Mouse (Mus musculus): ENCODE data around the gene Poln. TPM values are rescaled to one million over a fixed set of nuclear protein-coding genes. Genes with fewer than 3 reads are reported as not detected.

Gene Poln
- polyA plus RNA-seq, 1 experiment from 2014 or later = 0.51 TPM

DNA sequence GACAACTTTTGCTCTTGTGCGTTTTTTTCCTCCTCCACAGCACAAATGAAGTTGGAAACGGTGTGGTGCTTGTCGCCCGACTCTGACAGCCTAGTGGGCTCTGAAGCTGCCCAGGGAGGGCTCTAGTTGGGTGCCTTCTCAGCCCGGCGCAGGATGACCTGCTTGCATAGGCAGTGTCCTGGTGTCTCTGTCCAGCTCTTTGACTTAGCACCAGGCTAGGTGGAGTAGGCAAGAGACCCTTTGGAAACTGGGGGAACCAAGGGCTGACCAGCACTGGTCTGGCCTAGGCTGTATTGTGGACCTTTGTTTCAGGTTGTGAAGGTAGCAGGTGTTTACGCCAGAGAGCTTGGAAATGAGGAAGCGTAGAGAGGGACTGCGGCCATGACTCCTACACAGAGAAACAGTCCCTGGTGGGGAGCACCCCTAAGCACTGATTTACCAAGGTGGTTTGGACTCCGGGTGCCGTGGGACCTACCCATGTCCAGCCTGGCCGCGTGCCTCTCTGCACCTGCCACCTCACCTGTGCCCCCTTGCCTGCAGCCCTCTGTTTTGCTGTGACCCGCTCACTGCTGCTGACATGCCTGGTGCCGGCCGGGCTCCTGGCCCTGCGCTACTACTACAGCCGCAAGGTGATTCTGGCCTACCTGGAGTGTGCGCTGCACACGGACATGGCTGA is 171.3 kb downstream of the Poln start:
- H3K4me1 ChIP-seq = peaks cover 37% of the 10 kb centered on the region
- no peaks in the 10 kb centered on the region for H3K9me3 ChIP-seq
- peak overlapping the region; percentile 88 for H3K4me2 ChIP-seq (replicated peaks)
- WGBS = 71% methylated on average over 20 of the region's 20 CpGs
- no peak overlapping the region for H3K27ac ChIP-seq (replicated peaks)
- peak overlapping the region; percentile 73 for H3K4me3 ChIP-seq
- no peak for ATAC-seq (ENCODE audit: low FRiP score, low read depth)
- H3K36me3 ChIP-seq = peaks cover 17% of the 10 kb centered on the region
- peaks cover 30% of the 10 kb centered on the region for H3K27me3 ChIP-seq
- peak overlapping the region; percentile 84 for H3K9ac ChIP-seq (replicated peaks)

DNA sequence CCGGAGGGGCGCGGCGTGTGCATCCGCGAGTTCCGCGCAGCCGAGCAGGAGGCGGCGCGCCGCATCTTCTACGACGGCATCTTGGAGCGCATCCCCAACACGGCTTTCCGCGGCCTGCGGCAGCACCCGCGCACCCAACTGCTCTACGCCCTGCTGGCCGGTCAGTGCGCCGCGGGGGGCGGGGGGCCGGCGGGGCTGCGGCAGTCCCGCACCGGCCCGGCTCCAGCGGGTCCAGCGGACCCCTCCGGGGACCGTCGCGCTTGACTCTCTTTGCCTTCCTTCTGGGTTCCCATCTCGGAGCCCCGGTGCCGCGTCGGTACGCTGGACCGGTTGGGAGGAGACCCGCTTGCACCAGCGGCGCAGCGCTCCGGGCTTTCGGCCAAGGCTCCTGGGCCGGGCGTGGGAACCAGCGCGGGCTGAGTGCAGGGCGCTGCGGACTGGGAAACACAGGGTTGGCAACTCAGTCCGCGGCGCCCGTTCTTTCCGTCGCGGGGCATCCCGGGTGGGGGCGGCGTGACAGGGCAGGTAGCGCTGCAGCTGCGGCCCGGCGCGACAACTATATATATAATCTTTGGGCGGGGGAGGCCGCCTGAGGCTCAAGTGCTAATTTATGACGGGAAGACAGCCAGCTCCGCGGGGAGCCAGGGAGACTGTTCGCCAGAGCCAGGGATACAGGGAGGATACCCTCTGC is 172.1 kb downstream of the Poln start:
- Histone ChIP-seq H3K9ac (replicated peaks) (peak overlapping the region; percentile 84), H3K4me2 (replicated peaks) (peak overlapping the region; percentile 88), H3K4me3 (peak overlapping the region; percentile 73), H3K4me1 (peaks cover 37% of the 10 kb centered on the region), H3K27ac (replicated peaks) (peak overlapping the region; percentile 98), H3K36me3 (peaks cover 17% of the 10 kb centered on the region), H3K9me3 (no peaks in the 10 kb centered on the region), H3K27me3 (peaks cover 30% of the 10 kb centered on the region)
- under 1% methylated on average over 75 of the region's 80 CpGs for WGBS
- ATAC-seq (ENCODE audit: low FRiP score, low read depth) = 0 out of 2 replicates have a peak, but pooled peaks have one; percentile 14

DNA sequence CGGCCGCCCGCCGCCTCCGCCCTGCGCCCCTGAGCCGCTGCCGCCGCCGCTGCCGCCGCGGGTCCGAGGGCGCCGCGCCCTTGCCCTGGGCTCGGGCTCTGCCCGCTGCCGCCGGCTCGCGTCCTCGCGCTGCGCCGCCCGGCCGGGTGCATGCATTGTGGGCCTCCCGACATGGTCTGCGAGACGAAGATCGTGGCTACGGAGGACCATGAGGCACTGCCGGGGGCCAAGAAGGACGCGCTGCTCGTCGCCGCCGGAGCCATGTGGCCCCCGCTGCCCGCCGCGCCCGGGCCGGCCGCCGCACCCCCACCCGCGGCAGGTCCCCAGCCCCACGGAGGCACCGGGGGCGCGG is 172.6 kb downstream of the Poln start:
- Histone ChIP-seq H3K4me2 (replicated peaks) (peak overlapping the region; percentile 88), H3K4me1 (peaks cover 37% of the 10 kb centered on the region), H3K36me3 (peaks cover 12% of the 10 kb centered on the region), H3K9me3 (no peaks in the 10 kb centered on the region), H3K27me3 (peaks cover 30% of the 10 kb centered on the region), H3K27ac (replicated peaks) (peak overlapping the region; percentile 98), H3K9ac (replicated peaks) (peak overlapping the region; percentile 84), H3K4me3 (peak overlapping the region; percentile 73)
- WGBS = under 1% methylated on average over 39 of the region's 55 CpGs
- ATAC-seq (ENCODE audit: low FRiP score, low read depth) = no peak; the same call in 1 of the 2 replicates

DNA sequence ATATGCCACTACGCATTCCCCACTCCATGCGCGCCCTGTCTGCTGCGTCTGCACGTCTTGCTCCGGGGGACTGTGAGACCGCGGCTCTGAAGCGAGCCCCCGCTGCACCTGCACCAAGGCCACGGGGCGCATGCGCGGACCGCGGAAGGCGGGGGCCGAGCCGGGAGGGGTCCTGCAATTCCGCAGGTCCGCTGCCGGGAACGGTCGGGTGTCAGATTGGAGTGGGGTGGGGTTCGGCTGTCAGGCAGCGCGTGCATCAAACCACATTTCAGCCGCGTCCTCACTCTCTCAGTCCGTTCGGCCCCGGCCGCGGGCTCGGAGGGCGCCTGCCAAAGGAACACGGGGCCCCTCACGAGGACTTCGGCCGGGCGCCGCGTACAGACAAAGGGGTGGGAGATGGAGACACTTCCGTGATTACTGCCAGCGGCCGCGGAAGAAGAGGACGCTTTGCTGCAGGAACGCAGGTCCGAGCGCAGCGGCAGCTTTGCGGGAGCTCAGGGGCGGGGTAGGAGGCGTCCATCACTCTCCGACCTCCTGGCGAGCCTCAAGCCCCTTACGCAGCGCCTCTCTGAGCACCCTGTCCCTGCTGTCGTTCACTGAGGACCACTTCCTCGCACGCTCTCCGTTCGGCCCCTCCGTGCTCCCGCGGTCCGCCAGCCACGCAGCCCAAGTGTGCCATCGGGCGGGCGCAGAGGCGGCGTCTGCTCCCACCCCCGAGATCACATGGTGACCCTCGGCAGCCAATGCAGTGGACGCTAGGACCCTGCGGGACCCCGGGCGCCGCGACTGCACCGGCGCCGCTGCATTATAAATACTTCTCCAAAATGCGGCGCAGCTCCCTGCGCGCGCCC is 173.2 kb downstream of the Poln start, which contains the start of gene Nat8l:
Nat8l (plus strand) TSS at position 142 of the 851 bp plus-strand sequence.
- Histone ChIP-seq H3K36me3 (peaks cover 6% of the 10 kb centered on the region), H3K4me2 (replicated peaks) (peak within 1 kb of the TSS; percentile 88), H3K4me3 (peak within 1 kb of the TSS; percentile 73), H3K4me1 (peaks cover 37% of the 10 kb centered on the region), H3K27me3 (peaks cover 30% of the 10 kb centered on the region), H3K9ac (replicated peaks) (peak within 1 kb of the TSS; percentile 84), H3K27ac (replicated peaks) (peak within 1 kb of the TSS; percentile 98), H3K9me3 (no peaks in the 10 kb centered on the region)
- under 1% methylated on average over 84 of the region's 90 CpGs for WGBS
- ATAC-seq (ENCODE audit: low FRiP score, low read depth) = peak; percentile 89

DNA sequence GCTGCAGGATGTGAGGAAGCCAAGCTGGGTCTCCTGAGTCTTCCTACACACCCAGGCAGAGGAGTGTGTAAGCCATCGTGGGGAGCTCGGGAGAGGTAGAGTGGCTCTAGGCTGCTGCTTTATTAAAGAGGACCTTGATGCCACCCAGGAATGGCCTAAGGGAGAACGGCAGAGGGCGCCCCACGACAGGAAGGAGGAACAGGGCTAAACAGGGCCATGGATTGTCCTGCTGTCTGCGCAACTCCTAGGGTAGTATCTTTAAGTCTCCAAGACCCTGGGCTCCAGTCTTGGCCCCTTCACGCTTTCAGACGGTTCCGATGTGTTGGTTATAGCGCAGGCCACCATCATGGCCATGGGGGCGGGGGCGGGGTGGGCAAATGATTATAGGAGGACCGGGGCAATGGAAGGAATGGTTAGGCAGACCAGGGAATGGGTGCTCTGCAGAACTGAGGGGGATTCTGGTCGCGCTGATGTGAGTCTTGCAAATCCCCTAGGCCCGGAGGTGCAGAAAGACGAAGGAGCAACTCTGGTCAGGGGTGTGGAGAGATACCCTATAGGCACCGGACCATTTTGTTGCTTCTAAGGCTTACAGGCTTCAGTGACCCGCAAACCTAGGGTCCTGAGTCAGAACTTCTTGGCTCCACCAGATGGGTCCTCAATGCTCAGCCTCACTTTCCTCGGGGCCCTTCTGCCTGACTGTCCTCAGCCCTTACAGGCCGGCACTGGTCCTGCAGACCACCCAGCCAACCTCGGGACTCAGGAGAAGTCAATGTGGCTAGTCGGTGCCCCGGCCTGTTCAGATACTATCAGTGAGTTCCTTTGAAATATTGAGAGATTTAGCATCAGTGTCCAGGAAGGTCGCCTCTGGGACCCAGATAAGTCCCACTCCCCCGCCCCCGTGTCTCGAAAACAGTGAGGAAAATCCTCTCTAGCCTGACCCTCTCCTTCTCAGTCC is 174.3 kb downstream of the Poln start:
- peak; percentile 1; the same call in 1 of the 2 replicates for ATAC-seq (ENCODE audit: low FRiP score, low read depth)

DNA sequence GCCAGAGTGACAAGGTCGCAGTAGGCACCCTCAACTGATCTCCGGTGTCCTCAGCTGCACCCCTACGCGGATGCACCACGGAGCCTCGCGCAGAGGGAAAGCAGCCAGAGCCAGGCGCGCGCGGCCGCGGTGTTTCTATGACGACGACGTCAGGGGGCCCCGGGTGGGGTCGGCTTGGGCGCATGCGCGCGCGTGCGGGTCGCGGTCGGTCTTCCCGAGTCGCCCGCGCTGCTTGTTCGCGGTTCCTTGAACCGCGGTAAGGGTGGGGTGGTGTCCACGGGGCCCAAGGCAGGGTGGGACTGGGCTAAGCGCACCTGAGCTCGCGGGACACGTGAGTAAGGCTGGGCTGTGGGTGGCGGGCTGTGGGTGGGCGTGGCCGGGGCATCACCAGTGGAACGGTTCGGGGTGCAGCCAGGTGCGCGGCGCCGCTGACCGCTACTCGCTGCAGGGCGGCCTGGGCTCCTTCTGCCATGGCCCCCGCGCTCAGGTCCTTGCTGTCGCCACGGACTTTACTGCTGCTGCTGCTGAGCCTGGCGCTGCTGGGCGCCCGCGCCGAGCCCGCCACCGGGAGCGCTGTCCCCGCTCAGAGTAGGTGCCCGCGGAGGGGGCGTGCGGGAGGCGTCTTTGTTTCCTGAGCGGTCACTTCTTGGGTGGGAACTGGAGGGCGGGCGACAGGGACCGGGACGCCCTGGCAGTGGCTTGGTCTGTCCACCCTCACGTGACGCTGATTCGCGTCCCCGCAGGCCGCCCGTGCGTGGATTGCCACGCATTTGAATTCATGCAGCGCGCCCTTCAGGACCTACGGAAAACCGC is 185.7 kb downstream of the Poln start, which contains the start of gene Gm1673:
Gm1673 (plus strand) TSS at position 125 of the 813 bp plus-strand sequence.
- under 1% methylated on average over 75 of the region's 88 CpGs for WGBS
- Histone ChIP-seq H3K36me3 (peaks cover 14% of the 10 kb centered on the region), H3K27ac (replicated peaks) (peak within 1 kb of the TSS; percentile 86), H3K4me3 (peak within 1 kb of the TSS; percentile 92), H3K4me2 (replicated peaks) (peak within 1 kb of the TSS; percentile 79), H3K9me3 (no peaks in the 10 kb centered on the region; the same call in 1 of the 2 replicates), H3K9ac (replicated peaks) (peak within 1 kb of the TSS; percentile 84), H3K4me1 (peaks cover 22% of the 10 kb centered on the region), H3K27me3 (no peaks in the 10 kb centered on the region)
- peak; percentile 86 for ATAC-seq (ENCODE audit: low FRiP score, low read depth)

More for the DNA sequence above, 174.3 kb downstream of the Poln start:
- peak overlapping the region; percentile 84 for H3K9ac ChIP-seq (replicated peaks)
- H3K9me3 ChIP-seq = no peaks in the 10 kb centered on the region
- peak overlapping the region; percentile 73 for H3K4me3 ChIP-seq
- WGBS = 32% methylated on average over 28 of the region's 28 CpGs
- peaks cover 37% of the 10 kb centered on the region for H3K4me1 ChIP-seq
- peak overlapping the region; percentile 98 for H3K27ac ChIP-seq (replicated peaks)
- H3K4me2 ChIP-seq (replicated peaks) = peak overlapping the region; percentile 88
- no peaks in the 10 kb centered on the region for H3K36me3 ChIP-seq
- H3K27me3 ChIP-seq = peaks cover 30% of the 10 kb centered on the region

DNA sequence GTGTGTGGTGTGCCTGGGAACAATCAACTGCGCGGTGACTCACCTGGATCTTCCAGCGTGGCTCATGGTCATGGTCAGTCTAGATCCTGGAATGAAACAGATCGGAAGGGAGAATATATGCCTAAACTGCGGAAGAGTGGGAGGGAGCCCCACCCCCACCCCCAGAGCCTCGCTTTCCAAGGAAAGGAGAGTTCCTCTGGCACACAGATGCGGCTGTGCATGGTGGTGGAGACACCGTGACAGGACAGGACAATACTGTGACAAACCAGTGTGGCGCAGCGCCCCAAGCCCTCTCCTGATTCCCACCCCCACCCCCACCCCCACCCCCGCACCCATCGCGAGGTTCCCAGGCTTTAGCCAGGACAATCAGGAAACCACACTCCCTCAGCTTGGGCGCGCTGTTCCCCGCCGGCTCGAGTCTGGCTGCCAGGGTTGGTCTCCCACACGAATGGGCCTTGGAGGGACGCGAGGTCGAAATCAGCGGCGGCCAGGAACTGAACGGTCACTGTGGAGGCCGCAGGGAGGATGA is 186.5 kb downstream of the Poln start:
- peak overlapping the region; percentile 92 for H3K4me3 ChIP-seq
- 4% methylated on average over 24 of the region's 26 CpGs for WGBS
- peaks cover 14% of the 10 kb centered on the region for H3K36me3 ChIP-seq
- H3K9me3 ChIP-seq = no peaks in the 10 kb centered on the region; the same call in 1 of the 2 replicates
- peak; percentile 47 for ATAC-seq (ENCODE audit: low FRiP score, low read depth)
- peak overlapping the region; percentile 86 for H3K27ac ChIP-seq (replicated peaks)
- H3K27me3 ChIP-seq = no peaks in the 10 kb centered on the region
- H3K9ac ChIP-seq (replicated peaks) = peak overlapping the region; percentile 84
- H3K4me2 ChIP-seq (replicated peaks) = peak overlapping the region; percentile 79
- H3K4me1 ChIP-seq = peaks cover 22% of the 10 kb centered on the region

DNA sequence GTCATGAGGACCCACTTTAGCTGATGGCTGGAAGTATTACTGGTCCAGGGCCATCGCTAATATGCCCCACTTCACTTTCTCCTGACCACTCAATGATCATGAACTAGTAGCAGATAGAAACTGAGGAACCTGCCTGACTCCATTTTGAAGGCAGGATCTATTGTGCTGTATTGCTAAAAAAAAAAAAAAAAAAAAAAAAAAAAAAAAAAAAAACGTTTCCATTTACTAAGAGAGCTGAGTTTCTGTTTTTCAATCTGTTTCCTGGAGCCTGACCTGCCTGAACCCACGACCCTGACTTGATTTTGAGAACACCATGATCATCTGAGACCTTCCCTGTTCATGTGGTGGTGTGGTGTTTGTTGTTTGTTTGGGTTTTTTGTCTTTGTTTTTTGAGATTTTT is 193.0 kb downstream of the Poln start:
- 37% methylated on average over 3 of the region's 3 CpGs for WGBS
- Histone ChIP-seq H3K27me3 (no peaks in the 10 kb centered on the region), H3K27ac (replicated peaks) (no peak overlapping the region), H3K4me1 (no peaks in the 10 kb centered on the region), H3K4me3 (no peak overlapping the region), H3K9me3 (no peaks in the 10 kb centered on the region), H3K4me2 (replicated peaks) (no peak overlapping the region), H3K36me3 (peaks cover 8% of the 10 kb centered on the region; the same call in 1 of the 2 replicates), H3K9ac (replicated peaks) (no peak overlapping the region)
- ATAC-seq (ENCODE audit: low FRiP score, low read depth) = no peak

DNA sequence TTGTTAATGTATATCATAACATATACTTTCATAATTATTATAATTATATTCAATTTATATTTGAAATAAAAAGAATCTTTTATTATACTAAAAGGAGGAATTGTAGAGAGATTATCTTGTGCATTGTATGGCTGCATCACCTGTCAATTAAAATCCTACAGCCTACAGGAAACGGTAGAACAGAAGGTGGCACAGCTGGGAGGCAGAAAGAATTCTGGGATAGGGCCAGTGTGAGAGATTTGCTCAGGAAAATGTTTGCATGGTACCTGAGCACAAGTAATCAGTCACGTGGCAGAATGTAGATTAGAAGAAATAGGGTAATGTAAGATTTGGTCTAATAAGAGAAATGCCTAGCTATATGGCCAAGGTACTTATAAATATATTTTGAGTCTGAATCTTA is 194.5 kb downstream of the Poln start:
- H3K4me3 ChIP-seq = no peak overlapping the region
- no peaks in the 10 kb centered on the region for H3K9me3 ChIP-seq
- no peak overlapping the region for H3K4me2 ChIP-seq (replicated peaks)
- no peak for ATAC-seq (ENCODE audit: low FRiP score, low read depth)
- WGBS = 63% methylated on average over 2 of the region's 2 CpGs
- H3K27ac ChIP-seq (replicated peaks) = no peak overlapping the region
- H3K36me3 ChIP-seq = 0 out of 2 replicates have a peak, but pooled peaks cover 4% of the 10 kb centered on the region
- no peak overlapping the region for H3K9ac ChIP-seq (replicated peaks)
- H3K4me1 ChIP-seq = no peaks in the 10 kb centered on the region
- no peaks in the 10 kb centered on the region for H3K27me3 ChIP-seq

DNA sequence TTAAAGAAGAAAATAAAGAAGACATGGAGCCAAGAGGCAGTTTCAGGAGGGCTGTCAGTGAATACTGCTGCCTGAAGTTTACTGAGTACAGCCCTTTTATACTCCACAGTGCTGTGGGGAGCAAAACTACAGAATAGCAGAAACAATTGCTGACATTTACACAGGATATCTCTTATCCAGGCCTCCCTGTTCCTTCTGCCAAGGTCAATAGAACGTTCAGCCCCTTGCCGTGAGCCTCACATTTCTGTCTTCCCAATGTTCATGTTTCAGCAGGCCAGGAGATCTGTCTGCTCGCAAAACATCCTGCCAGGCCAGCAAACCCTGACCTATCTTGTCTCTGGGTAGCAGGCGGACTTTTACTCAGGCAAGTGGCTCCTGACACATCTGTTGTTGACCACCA is 209.9 kb downstream of the Poln start:
- Histone ChIP-seq H3K4me2 (replicated peaks) (no peak overlapping the region), H3K9me3 (peaks cover under 1% of the 10 kb centered on the region; the same call in 1 of the 2 replicates), H3K9ac (replicated peaks) (no peak overlapping the region), H3K4me3 (no peak overlapping the region), H3K27ac (replicated peaks) (no peak overlapping the region), H3K27me3 (no peaks in the 10 kb centered on the region), H3K4me1 (no peaks in the 10 kb centered on the region), H3K36me3 (no peaks in the 10 kb centered on the region)
- no peak for ATAC-seq (ENCODE audit: low FRiP score, low read depth)
- 87% methylated on average over 4 of the region's 4 CpGs for WGBS
